Mouse (Mus musculus): ENCODE measurements around the gene Rapsn. TPM values are rescaled to one million over a fixed set of nuclear protein-coding genes. Genes with fewer than 3 reads are reported as not detected.

Rapsn gene
- total and polyA plus RNA-seq, 2 experiments from 2014 or later, result 1.1 TPM; not detected in 1

- 87% methylated on average over 14 of the region's 14 CpGs for WGBS
- no peaks in the 10 kb centered on the region for H3K36me3 ChIP-seq (ENCODE audit: insufficient read depth, low read length)
- DNase-seq (ENCODE audit: low spot score) (no peak), ATAC-seq (no peak)
- no peak overlapping the region for H3K27ac ChIP-seq
- no peaks in the 10 kb centered on the region for H3K27me3 ChIP-seq (ENCODE audit: insufficient read depth, low read length)
- no peak overlapping the region for H3K4me3 ChIP-seq (ENCODE audit: low read length)
- H3K9me3 ChIP-seq (ENCODE audit: low read length), result no peaks in the 10 kb centered on the region
- no peak overlapping the region for H3K4me2 ChIP-seq (ENCODE audit: low read depth, low read length)
- H3K4me1 ChIP-seq (ENCODE audit: insufficient read depth, low read length), result no peaks in the 10 kb centered on the region
- no peak for TF ChIP-seq CTCF (IDR thresholded peaks at IDR 0.05; ENCODE audit: low read depth)
- no peak overlapping the region for H3K9ac ChIP-seq (replicated peaks; ENCODE audit: low read length)
These were observed 50.3 kb downstream of the Rapsn start for GRCm38 (mm10) chr2:91085494-91086391.

DNA sequence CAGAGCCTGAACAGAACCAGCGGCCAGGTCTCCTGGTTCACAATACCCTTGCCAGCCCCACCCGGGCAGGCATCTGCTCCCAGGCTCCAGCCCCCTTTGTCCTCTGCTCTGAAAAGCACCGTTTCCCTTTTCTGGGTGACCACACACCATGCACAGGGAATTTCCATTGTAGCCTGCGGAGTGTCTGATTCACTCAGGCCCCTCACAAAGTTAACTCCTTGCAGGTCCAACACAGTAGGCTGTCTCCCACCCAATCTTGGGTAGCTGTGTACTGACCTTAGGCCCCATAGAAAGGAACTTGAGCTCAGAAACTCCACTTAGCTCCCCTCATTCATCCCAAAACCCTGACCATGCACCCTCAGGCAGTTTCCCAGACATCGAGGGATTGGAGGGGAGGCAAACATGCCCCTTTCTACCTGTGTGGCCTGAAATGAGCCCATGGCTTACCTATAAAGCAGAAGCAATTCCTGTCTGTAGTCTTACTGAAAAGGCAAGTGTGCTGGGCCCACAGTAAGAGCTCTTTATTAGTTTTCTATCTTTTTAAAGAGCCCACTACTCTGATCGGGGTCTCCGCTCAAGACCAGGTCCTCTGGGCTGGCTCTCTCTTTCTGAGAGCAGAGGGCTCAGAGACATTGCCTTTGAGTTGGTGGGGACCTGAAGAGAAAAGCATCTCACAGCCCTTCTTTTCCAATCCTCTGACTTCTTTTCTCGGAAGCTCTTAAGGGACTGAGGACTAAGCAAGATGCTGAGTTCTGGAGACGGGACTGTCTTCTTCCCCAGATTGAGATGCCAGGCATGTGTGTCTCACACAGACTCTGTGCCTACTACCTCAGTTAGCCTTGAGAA, 51.2 kb downstream of the Rapsn start:
- no peak for TF ChIP-seq CTCF (IDR thresholded peaks at IDR 0.05; ENCODE audit: low read depth)
- no peaks in the 10 kb centered on the region for H3K4me1 ChIP-seq (ENCODE audit: insufficient read depth, low read length)
- 55% methylated on average over 9 of the region's 9 CpGs for WGBS
- DNase-seq (ENCODE audit: low spot score) (no peak), ATAC-seq (no peak)
- no peaks in the 10 kb centered on the region for H3K36me3 ChIP-seq (ENCODE audit: insufficient read depth, low read length)
- H3K4me3 ChIP-seq (ENCODE audit: low read length), result no peak overlapping the region
- no peaks in the 10 kb centered on the region for H3K9me3 ChIP-seq (ENCODE audit: low read length)
- H3K27me3 ChIP-seq (ENCODE audit: insufficient read depth, low read length), result no peaks in the 10 kb centered on the region
- no peak overlapping the region for H3K27ac ChIP-seq
- H3K4me2 ChIP-seq (ENCODE audit: low read depth, low read length), result no peak overlapping the region
- H3K9ac ChIP-seq (replicated peaks; ENCODE audit: low read length), result no peak overlapping the region

- 88% methylated on average over 9 of the region's 9 CpGs for WGBS
- DNase-seq (ENCODE audit: low spot score) (no peak), ATAC-seq (no peak)
- Histone ChIP-seq H3K4me3 (ENCODE audit: low read length) (no peak overlapping the region), H3K36me3 (ENCODE audit: insufficient read depth, low read length) (no peaks in the 10 kb centered on the region), H3K4me2 (ENCODE audit: low read depth, low read length) (no peak overlapping the region), H3K9me3 (ENCODE audit: low read length) (no peaks in the 10 kb centered on the region), H3K27ac (no peak overlapping the region), H3K27me3 (ENCODE audit: insufficient read depth, low read length) (no peaks in the 10 kb centered on the region), H3K9ac (replicated peaks; ENCODE audit: low read length) (no peak overlapping the region), H3K4me1 (ENCODE audit: insufficient read depth, low read length) (no peaks in the 10 kb centered on the region)
- TF ChIP-seq CTCF (IDR thresholded peaks at IDR 0.05; ENCODE audit: low read depth), result no peak
These were observed 52.0 kb downstream of the Rapsn start for GRCm38 (mm10) chr2:91087453-91087852.

DNA sequence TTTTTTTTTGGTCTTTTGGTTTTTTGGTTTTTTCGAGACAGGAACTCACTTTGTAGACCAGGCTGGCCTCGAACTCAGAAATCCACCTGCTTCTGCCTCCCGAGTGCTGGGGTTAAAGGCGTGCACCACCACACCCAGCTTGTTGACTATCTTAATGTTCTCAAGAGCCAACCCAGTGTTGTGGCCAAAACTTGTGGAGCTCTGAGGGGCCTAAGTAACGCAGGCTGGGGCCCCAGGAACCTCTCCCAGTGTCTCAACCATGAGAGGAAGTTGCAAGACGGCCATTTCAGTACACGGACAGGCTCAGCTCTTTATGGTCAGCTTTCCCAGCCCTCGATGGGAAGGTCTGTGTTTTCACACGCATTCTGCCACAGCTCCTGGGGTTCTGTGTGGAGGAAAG, 53.6 kb downstream of the Rapsn start:
- no peak for DNase-seq (ENCODE audit: low spot score)
- WGBS, result 84% methylated on average over 9 of the region's 9 CpGs

GRCm38 (mm10) chr2:91090208-91090607, 54.8 kb downstream of the Rapsn start:
- Histone ChIP-seq H3K9me3 (ENCODE audit: low read length) (no peaks in the 10 kb centered on the region), H3K4me1 (ENCODE audit: insufficient read depth, low read length) (no peaks in the 10 kb centered on the region), H3K27ac (no peak overlapping the region), H3K9ac (replicated peaks; ENCODE audit: low read length) (no peak overlapping the region), H3K36me3 (ENCODE audit: insufficient read depth, low read length) (no peaks in the 10 kb centered on the region), H3K4me3 (ENCODE audit: low read length) (no peak overlapping the region), H3K4me2 (ENCODE audit: low read depth, low read length) (no peak overlapping the region), H3K27me3 (ENCODE audit: insufficient read depth, low read length) (no peaks in the 10 kb centered on the region)
- 77% methylated on average over 6 of the region's 6 CpGs for whole genome bisulfite sequencing
- TF ChIP-seq CTCF (IDR thresholded peaks at IDR 0.05; ENCODE audit: low read depth), result no peak
- ATAC-seq (no peak), DNase-seq (ENCODE audit: low spot score) (no peak)

More for the DNA sequence above, 53.6 kb downstream of the Rapsn start:
- Histone ChIP-seq H3K4me3 (ENCODE audit: low read length) (no peak overlapping the region), H3K4me1 (ENCODE audit: insufficient read depth, low read length) (no peaks in the 10 kb centered on the region), H3K36me3 (ENCODE audit: insufficient read depth, low read length) (no peaks in the 10 kb centered on the region), H3K27me3 (ENCODE audit: insufficient read depth, low read length) (no peaks in the 10 kb centered on the region), H3K27ac (no peak overlapping the region), H3K9me3 (ENCODE audit: low read length) (no peaks in the 10 kb centered on the region), H3K9ac (replicated peaks; ENCODE audit: low read length) (no peak overlapping the region), H3K4me2 (ENCODE audit: low read depth, low read length) (no peak overlapping the region)
- TF ChIP-seq CTCF (IDR thresholded peaks at IDR 0.05; ENCODE audit: low read depth), result no peak
- no peak for ATAC-seq

- 73% methylated on average over 6 of the region's 6 CpGs for WGBS
- H3K9ac ChIP-seq (replicated peaks; ENCODE audit: low read length), result no peak overlapping the region
- H3K4me1 ChIP-seq (ENCODE audit: insufficient read depth, low read length), result no peaks in the 10 kb centered on the region
- H3K9me3 ChIP-seq (ENCODE audit: low read length), result no peaks in the 10 kb centered on the region
- H3K36me3 ChIP-seq (ENCODE audit: insufficient read depth, low read length), result no peaks in the 10 kb centered on the region
- no peak overlapping the region for H3K4me2 ChIP-seq (ENCODE audit: low read depth, low read length)
- H3K4me3 ChIP-seq (ENCODE audit: low read length), result no peak overlapping the region
- no peak overlapping the region for H3K27ac ChIP-seq
- no peak for TF ChIP-seq CTCF (IDR thresholded peaks at IDR 0.05; ENCODE audit: low read depth)
- no peak for ATAC-seq
- DNase-seq (ENCODE audit: low spot score), result no peak
- H3K27me3 ChIP-seq (ENCODE audit: insufficient read depth, low read length), result no peaks in the 10 kb centered on the region
These were observed 55.4 kb downstream of the Rapsn start for GRCm38 (mm10) chr2:91090827-91091226.

Other genes with a start within 250 kb of the Rapsn start
- 111 and 126 TPM in 2 replicates for gene Mtch2, start 188.5 kb upstream of the Rapsn start, total RNA-seq (2014; rRNA removed)
- gene Mtch2, start 188.5 kb upstream of the Rapsn start, polyA plus RNA-seq (2015; fragmentation: Nextera tagmentation; extraction: Ambion mirVana), result 202 and 214 TPM in 2 replicates
- gene C1qtnf4, start 149.8 kb upstream of the Rapsn start, total RNA-seq (2014; rRNA removed), result 552 and 661 TPM in 2 replicates
- gene C1qtnf4, start 149.8 kb upstream of the Rapsn start, polyA plus RNA-seq (2015; fragmentation: Nextera tagmentation; extraction: Ambion mirVana), result 228 and 230 TPM in 2 replicates
- 43.1 and 43.6 TPM in 2 replicates for gene Kbtbd4, start 130.9 kb upstream of the Rapsn start, total RNA-seq (2014; rRNA removed)
- gene Kbtbd4, start 130.9 kb upstream of the Rapsn start, polyA plus RNA-seq (2015; fragmentation: Nextera tagmentation; extraction: Ambion mirVana), result 46.7 and 49.5 TPM in 2 replicates
- gene Ndufs3, start 130.8 kb upstream of the Rapsn start, total RNA-seq (2014; rRNA removed), result 186 TPM in 2 replicates
- 271 and 274 TPM in 2 replicates for gene Ndufs3, start 130.8 kb upstream of the Rapsn start, polyA plus RNA-seq (2015; fragmentation: Nextera tagmentation; extraction: Ambion mirVana)
- 67.0 and 68.6 TPM in 2 replicates for gene Celf1, start 95.2 kb upstream of the Rapsn start, total RNA-seq (2014; rRNA removed)
- 59.6 and 63.1 TPM in 2 replicates for gene Celf1, start 95.2 kb upstream of the Rapsn start, polyA plus RNA-seq (2015; fragmentation: Nextera tagmentation; extraction: Ambion mirVana)
- gene Psmc3, start 18.4 kb downstream of the Rapsn start, total RNA-seq (2014; rRNA removed), result 154 and 160 TPM in 2 replicates
- 249 and 261 TPM in 2 replicates for gene Psmc3, start 18.4 kb downstream of the Rapsn start, polyA plus RNA-seq (2015; fragmentation: Nextera tagmentation; extraction: Ambion mirVana)
- gene Slc39a13, start 34.8 kb downstream of the Rapsn start, total RNA-seq (2014; rRNA removed), result 37.1 and 42.7 TPM in 2 replicates
- 22.6 and 24.4 TPM in 2 replicates for gene Slc39a13, start 34.8 kb downstream of the Rapsn start, polyA plus RNA-seq (2015; fragmentation: Nextera tagmentation; extraction: Ambion mirVana)
- gene Spi1, start 46.8 kb downstream of the Rapsn start, total RNA-seq (2014; rRNA removed), result 3.0 and 8.5 TPM in 2 replicates
- 4.5 and 4.9 TPM in 2 replicates for gene Spi1, start 46.8 kb downstream of the Rapsn start, polyA plus RNA-seq (2015; fragmentation: Nextera tagmentation; extraction: Ambion mirVana)
- gene Mybpc3, start 82.5 kb downstream of the Rapsn start, total RNA-seq (2014; rRNA removed), result 0.25 and 0.37 TPM in 2 replicates
- gene Mybpc3, start 82.5 kb downstream of the Rapsn start, polyA plus RNA-seq (2015; fragmentation: Nextera tagmentation; extraction: Ambion mirVana), result 0.13 and 0.23 TPM in 2 replicates
- gene Madd, start 148.2 kb downstream of the Rapsn start, total RNA-seq (2014; rRNA removed), result 64.2 TPM in 2 replicates
- gene Madd, start 148.2 kb downstream of the Rapsn start, polyA plus RNA-seq (2015; fragmentation: Nextera tagmentation; extraction: Ambion mirVana), result 31.3 and 32.7 TPM in 2 replicates
- gene Nr1h3, start 167.2 kb downstream of the Rapsn start, total RNA-seq (2014; rRNA removed), result 4.4 and 4.8 TPM in 2 replicates
- 2.5 and 2.7 TPM in 2 replicates for gene Nr1h3, start 167.2 kb downstream of the Rapsn start, polyA plus RNA-seq (2015; fragmentation: Nextera tagmentation; extraction: Ambion mirVana)
- 48.5 and 151 TPM in 2 replicates for gene Acp2, start 167.3 kb downstream of the Rapsn start, total RNA-seq (2014; rRNA removed)
- 30.3 and 30.9 TPM in 2 replicates for gene Acp2, start 167.3 kb downstream of the Rapsn start, polyA plus RNA-seq (2015; fragmentation: Nextera tagmentation; extraction: Ambion mirVana)
- 7.6 and 11.3 TPM in 2 replicates for gene Ddb2, start 201.4 kb downstream of the Rapsn start, total RNA-seq (2014; rRNA removed)
- 11.5 and 12.9 TPM in 2 replicates for gene Ddb2, start 201.4 kb downstream of the Rapsn start, polyA plus RNA-seq (2015; fragmentation: Nextera tagmentation; extraction: Ambion mirVana)
- gene Pacsin3, start 220.3 kb downstream of the Rapsn start, total RNA-seq (2014; rRNA removed), result 16.3 and 25.7 TPM in 2 replicates
- 26.0 and 26.1 TPM in 2 replicates for gene Pacsin3, start 220.3 kb downstream of the Rapsn start, polyA plus RNA-seq (2015; fragmentation: Nextera tagmentation; extraction: Ambion mirVana)
- gene Arfgap2, start 229.4 kb downstream of the Rapsn start, total RNA-seq (2014; rRNA removed), result 41.8 and 54.4 TPM in 2 replicates
- gene Arfgap2, start 229.4 kb downstream of the Rapsn start, polyA plus RNA-seq (2015; fragmentation: Nextera tagmentation; extraction: Ambion mirVana), result 53.8 and 54.1 TPM in 2 replicates